Mouse (Mus musculus) megakaryocyte, embryonic 14.5 days (primary cell): Measurements from ENCODE around the gene Ankrd10.

ENCODE experiments used
- FLI1 ChIP-seq: IDR thresholded peaks from 2 replicates; pipeline ENCODE4 v1.6.1; 2012; ENCODE audit warnings: low read length, inconsistent platforms, mixed read lengths
- GATA1 ChIP-seq: IDR thresholded peaks from 3 replicates; pipeline ENCODE4 v1.6.1; 2012; ENCODE audit warnings: mixed read lengths, low read length, inconsistent platforms, borderline replicate concordance

GRCm38 (mm10) chr8:11628506-11629132 lies 6.9 kb downstream of the Ankrd10 start:
- TF ChIP-seq GATA1 (no peak), FLI1 (no peak)
